Mouse (Mus musculus): ENCODE measurements around the gene Slc17a5. TPM values are rescaled to one million over a fixed set of nuclear protein-coding genes. Genes with fewer than 3 reads are reported as not detected.

Gene Slc17a5
- polyA plus RNA-seq, 1 experiment = 2.9 TPM

- Histone ChIP-seq H3K9me3 (peaks cover 4% of the 10 kb centered on the region), H3K4me1 (peaks cover 20% of the 10 kb centered on the region), H3K4me3 (replicated peaks) (peak overlapping the region; percentile 40), H3K36me3 (replicated peaks; ENCODE audit: low read length) (no peaks in the 10 kb centered on the region), H3K27me3 (replicated peaks) (peaks cover 20% of the 10 kb centered on the region)
- TF ChIP-seq FLI1 (IDR thresholded peaks at IDR 0.05; ENCODE audit: low read length) = no peak
- TF ChIP-seq GATA1 (IDR thresholded peaks at IDR 0.05; ENCODE audit: borderline replicate concordance, low read length) = no peak
Measured at GRCm38 (mm10) chr9:78508106-78508786, 79.6 kb downstream of the Slc17a5 start.

GRCm38 (mm10) chr9:78506722-78507077 lies 81.1 kb downstream of the Slc17a5 start:
- TF ChIP-seq FLI1 (IDR thresholded peaks at IDR 0.05; ENCODE audit: low read length) = no peak
- TF ChIP-seq GATA1 (IDR thresholded peaks at IDR 0.05; ENCODE audit: borderline replicate concordance, low read length) = no peak
- Histone ChIP-seq H3K36me3 (replicated peaks; ENCODE audit: low read length) (no peaks in the 10 kb centered on the region), H3K27me3 (replicated peaks) (peaks cover 22% of the 10 kb centered on the region), H3K4me1 (peaks cover 24% of the 10 kb centered on the region), H3K9me3 (peaks cover 3% of the 10 kb centered on the region), H3K4me3 (replicated peaks) (peak overlapping the region; percentile 47)

- H3K4me3 ChIP-seq (replicated peaks) = peak overlapping the region; percentile 47
- H3K27me3 ChIP-seq (replicated peaks) = peaks cover 23% of the 10 kb centered on the region
- no peaks in the 10 kb centered on the region for H3K36me3 ChIP-seq (replicated peaks; ENCODE audit: low read length)
- TF ChIP-seq FLI1 (IDR thresholded peaks at IDR 0.05; ENCODE audit: low read length) (no peak), GATA1 (IDR thresholded peaks at IDR 0.05; ENCODE audit: borderline replicate concordance, low read length) (no peak)
- peaks cover 24% of the 10 kb centered on the region for H3K4me1 ChIP-seq
- H3K9me3 ChIP-seq = no peaks in the 10 kb centered on the region
Measured at GRCm38 (mm10) chr9:78506002-78506721, 81.7 kb downstream of the Slc17a5 start.

- no peak for TF ChIP-seq GATA1 (IDR thresholded peaks at IDR 0.05; ENCODE audit: borderline replicate concordance, low read length)
- TF ChIP-seq FLI1 (IDR thresholded peaks at IDR 0.05; ENCODE audit: low read length) = no peak
- H3K4me1 ChIP-seq = peaks cover 24% of the 10 kb centered on the region
- peaks cover 24% of the 10 kb centered on the region for H3K27me3 ChIP-seq (replicated peaks)
- H3K4me3 ChIP-seq (replicated peaks) = no peak overlapping the region
- no peaks in the 10 kb centered on the region for H3K9me3 ChIP-seq
- no peaks in the 10 kb centered on the region for H3K36me3 ChIP-seq (replicated peaks; ENCODE audit: low read length)
Measured at GRCm38 (mm10) chr9:78505223-78505622, 82.6 kb downstream of the Slc17a5 start.

- H3K27me3 ChIP-seq (replicated peaks) = peaks cover 24% of the 10 kb centered on the region
- no peak overlapping the region for H3K4me3 ChIP-seq (replicated peaks)
- H3K4me1 ChIP-seq = peaks cover 24% of the 10 kb centered on the region
- no peaks in the 10 kb centered on the region for H3K36me3 ChIP-seq (replicated peaks; ENCODE audit: low read length)
- TF ChIP-seq GATA1 (IDR thresholded peaks at IDR 0.05; ENCODE audit: borderline replicate concordance, low read length) = no peak
- no peak for TF ChIP-seq FLI1 (IDR thresholded peaks at IDR 0.05; ENCODE audit: low read length)
- H3K9me3 ChIP-seq = no peaks in the 10 kb centered on the region
Measured at GRCm38 (mm10) chr9:78504679-78505078, 83.2 kb downstream of the Slc17a5 start.

GRCm38 (mm10) chr9:78504133-78504532 lies 83.7 kb downstream of the Slc17a5 start:
- Histone ChIP-seq H3K9me3 (no peaks in the 10 kb centered on the region), H3K4me1 (peaks cover 24% of the 10 kb centered on the region), H3K27me3 (replicated peaks) (peaks cover 24% of the 10 kb centered on the region), H3K4me3 (replicated peaks) (no peak overlapping the region), H3K36me3 (replicated peaks; ENCODE audit: low read length) (no peaks in the 10 kb centered on the region)
- TF ChIP-seq FLI1 (IDR thresholded peaks at IDR 0.05; ENCODE audit: low read length) (no peak), GATA1 (IDR thresholded peaks at IDR 0.05; ENCODE audit: borderline replicate concordance, low read length) (no peak)

GRCm38 (mm10) chr9:78503223-78504079 lies 84.4 kb downstream of the Slc17a5 start:
- H3K4me3 ChIP-seq (replicated peaks) = no peak overlapping the region
- TF ChIP-seq FLI1 (IDR thresholded peaks at IDR 0.05; ENCODE audit: low read length) = no peak
- no peak for TF ChIP-seq GATA1 (IDR thresholded peaks at IDR 0.05; ENCODE audit: borderline replicate concordance, low read length)
- H3K27me3 ChIP-seq (replicated peaks) = peaks cover 24% of the 10 kb centered on the region
- peaks cover 24% of the 10 kb centered on the region for H3K4me1 ChIP-seq
- no peaks in the 10 kb centered on the region for H3K9me3 ChIP-seq
- no peaks in the 10 kb centered on the region for H3K36me3 ChIP-seq (replicated peaks; ENCODE audit: low read length)

GRCm38 (mm10) chr9:78501284-78501683 lies 86.6 kb downstream of the Slc17a5 start:
- Histone ChIP-seq H3K27me3 (replicated peaks) (peaks cover 18% of the 10 kb centered on the region), H3K4me3 (replicated peaks) (no peak overlapping the region), H3K36me3 (replicated peaks; ENCODE audit: low read length) (no peaks in the 10 kb centered on the region), H3K9me3 (no peaks in the 10 kb centered on the region), H3K4me1 (peaks cover 18% of the 10 kb centered on the region)
- TF ChIP-seq FLI1 (IDR thresholded peaks at IDR 0.05; ENCODE audit: low read length) = no peak
- no peak for TF ChIP-seq GATA1 (IDR thresholded peaks at IDR 0.05; ENCODE audit: borderline replicate concordance, low read length)

GRCm38 (mm10) chr9:78500386-78500785 lies 87.5 kb downstream of the Slc17a5 start:
- Histone ChIP-seq H3K9me3 (no peaks in the 10 kb centered on the region), H3K4me3 (replicated peaks) (no peak overlapping the region), H3K27me3 (replicated peaks) (peaks cover 15% of the 10 kb centered on the region), H3K4me1 (peaks cover 12% of the 10 kb centered on the region), H3K36me3 (replicated peaks; ENCODE audit: low read length) (no peaks in the 10 kb centered on the region)
- TF ChIP-seq FLI1 (IDR thresholded peaks at IDR 0.05; ENCODE audit: low read length) (no peak), GATA1 (IDR thresholded peaks at IDR 0.05; ENCODE audit: borderline replicate concordance, low read length) (no peak)
